Mouse (Mus musculus) liver, embryonic 14.5 days (tissue): ENCODE data around the gene Cyth2. TPM values are rescaled to one million over a fixed set of nuclear protein-coding genes. Genes with fewer than 3 reads are reported as not detected.

Source experiments
- ATAC-seq: fragments of 200-750 bp; cut with Nextera tagmentation; 2 replicates; pipeline ENCODE4 v1.8.0; 2017; ENCODE audit warnings: moderate number of reproducible peaks, mild to moderate bottlenecking, moderate library complexity; ENCODE audit not compliant: insufficient read depth
- DNase-seq, 3 experiments: peaks; one replicate each; pipeline ENCODE4 v3.0.0-alpha.2; 2012 to 2013; ENCODE audit warnings: low read depth in 3 of 3, low spot score in 3 of 3
- H3K27ac ChIP-seq: fragments of 300-500 bp; sonication (generic); 2 replicates; pipeline ENCODE4 v1.5.1; 2014; ENCODE audit warnings: moderate library complexity, mild to moderate bottlenecking, control low read depth, inconsistent platforms
- H3K27me3 ChIP-seq: fragments of 300-500 bp; sonication (generic); 2 replicates; pipeline ENCODE4 v1.6.1; 2014; ENCODE audit warnings: mild to moderate bottlenecking, low read length, moderate library complexity; ENCODE audit not compliant: control insufficient read depth, insufficient read depth
- H3K36me3 ChIP-seq: fragments of 300-500 bp; sonication (generic); replicated peaks from 2 replicates; pipeline ENCODE4 v1.6.1; 2014; ENCODE audit warnings: low read depth; ENCODE audit not compliant: control insufficient read depth, insufficient read depth
- H3K4me1 ChIP-seq, 2 experiments: fragments of 200-500 bp in 1 of 2; fragments of 300-500 bp in 1 of 2; sonication (generic) in 1 of 2; replicated peaks; 2 replicates each; pipeline ENCODE4 v1.6.1; 2012 to 2014; ENCODE audit warnings: antibody characterized with exemption in 1 of 2, inconsistent platforms in 1 of 2, low read length in 1 of 2; ENCODE audit not compliant: control insufficient read depth in 2 of 2, insufficient read depth in 2 of 2
- H3K4me2 ChIP-seq: fragments of 300-500 bp; sonication (generic); 2 replicates; pipeline ENCODE4 v1.6.1; 2014; ENCODE audit warnings: low read depth, mild to moderate bottlenecking, control low read depth, moderate library complexity
- H3K4me3 ChIP-seq, 2 experiments: fragments of 200-500 bp in 1 of 2; fragments of 300-500 bp in 1 of 2; sonication (generic) in 1 of 2; 2 replicates each; pipeline ENCODE4 v1.5.1; 2012 to 2014; ENCODE audit warnings: low read depth in 2 of 2, low read length in 2 of 2, mild to moderate bottlenecking in 2 of 2, control low read depth in 1 of 2, inconsistent platforms in 1 of 2, moderate library complexity in 1 of 2; ENCODE audit not compliant: insufficient read depth in 1 of 2
- H3K9ac ChIP-seq: fragments of 300-500 bp; sonication (generic); replicated peaks from 2 replicates; pipeline ENCODE4 v1.6.1; 2014; ENCODE audit warnings: mild to moderate bottlenecking, control low read depth, moderate library complexity
- H3K9me3 ChIP-seq: fragments of 300-500 bp; sonication (generic); 2 replicates; pipeline ENCODE4 v1.6.1; 2016; ENCODE audit warnings: low read length, mixed read lengths; ENCODE audit not compliant: control insufficient read depth
- CTCF ChIP-seq: IDR thresholded peaks from 2 replicates; pipeline ENCODE4 v1.5.1; 2016; ENCODE audit warnings: antibody characterized with exemption, low read depth, control low read depth
- EP300 ChIP-seq: IDR thresholded peaks from 2 replicates; pipeline ENCODE4 v1.6.1; 2016; ENCODE audit warnings: antibody characterized with exemption, low read depth
- WGBS: fragments of 180-500 bp; shearing (Covaris S2); extraction: QIAGEN DNeasy Blood & Tissue Kit; methylation state at CpG from one replicate; pipeline ENCODE4 v1.1.7; 2014; ENCODE audit not compliant: insufficient replicate concordance; 5-methylcytosine and 5-hydroxymethylcytosine counted together
- polyA plus RNA-seq, 2 experiments: library from polyadenylated mRNA; depleted of rRNA in 1 of 2; stranded (reverse) in 1 of 2; unstranded in 1 of 2; fragments of >200 nt; fragmentation: Nextera tagmentation in 1 of 2; extraction: Ambion mirVana in 1 of 2; gene quantifications; 2 replicates each; pipeline versions ENCODE4 v1.2.1 to v1.2.3; 2012 to 2014

Cyth2 gene
- polyA plus RNA-seq, 2 experiments = 19.4 to 23.0 TPM

GRCm38 (mm10) chr7:45814841-45815240 is 460 bp upstream of the Cyth2 start:
- ATAC-seq (no peak), DNase-seq (no peak)
- peak overlapping the region; percentile 32 to 93 for H3K4me3 ChIP-seq
- no peaks in the 10 kb centered on the region for H3K27me3 ChIP-seq
- no peaks in the 10 kb centered on the region for H3K9me3 ChIP-seq
- peaks cover 0 to 12% of the 10 kb centered on the region in 2 experiments; a peak in 3 of 4 replicates for H3K4me1 ChIP-seq
- no peak overlapping the region for H3K27ac ChIP-seq
- H3K36me3 ChIP-seq = peaks cover 27% of the 10 kb centered on the region
- TF ChIP-seq EP300 (no peak), CTCF (no peak)
- peak overlapping the region; percentile 70 for H3K4me2 ChIP-seq
- WGBS = 3% methylated on average over 5 of the region's 5 CpGs
- peak overlapping the region; percentile 34; the same call in 1 of the 2 replicates for H3K9ac ChIP-seq

GRCm38 (mm10) chr7:45812921-45813320 is 1.5 kb downstream of the Cyth2 start:
- DNase-seq = no peak
- H3K4me3 ChIP-seq = peak overlapping the region; percentile 93 to 97; a peak in 3 of 4 replicates
- no peak for TF ChIP-seq EP300
- no peak for TF ChIP-seq CTCF
- no peaks in the 10 kb centered on the region for H3K9me3 ChIP-seq
- 91% methylated on average over 8 of the region's 8 CpGs for whole genome bisulfite sequencing
- H3K4me2 ChIP-seq = peak overlapping the region; percentile 82
- no peaks in the 10 kb centered on the region for H3K27me3 ChIP-seq
- H3K36me3 ChIP-seq = peaks cover 44% of the 10 kb centered on the region
- H3K9ac ChIP-seq = 0 out of 2 replicates have a peak overlapping the region, but pooled peaks have one; percentile 1
- no peak overlapping the region for H3K27ac ChIP-seq
- peaks cover 0 to 12% of the 10 kb centered on the region in 2 experiments; a peak in 3 of 4 replicates for H3K4me1 ChIP-seq
- no peak for ATAC-seq

- no peak overlapping the region for H3K4me3 ChIP-seq
- H3K9ac ChIP-seq = no peak overlapping the region
- no peaks in the 10 kb centered on the region for H3K9me3 ChIP-seq
- peaks cover 54% of the 10 kb centered on the region for H3K36me3 ChIP-seq
- no peak for TF ChIP-seq CTCF
- TF ChIP-seq EP300 = no peak
- ATAC-seq (no peak), DNase-seq (no peak)
- 88% methylated on average over 14 of the region's 14 CpGs for WGBS
- no peaks in the 10 kb centered on the region for H3K27me3 ChIP-seq
- no peak overlapping the region for H3K4me2 ChIP-seq
- no peak overlapping the region for H3K27ac ChIP-seq
- 0 out of 4 replicates have a peak, but pooled peaks cover 0 to 5% of the 10 kb centered on the region in 2 experiments for H3K4me1 ChIP-seq
Measured at GRCm38 (mm10) chr7:45809276-45810075, 4.9 kb downstream of the Cyth2 start.

- Histone ChIP-seq H3K9me3 (no peaks in the 10 kb centered on the region), H3K27ac (no peak overlapping the region), H3K36me3 (peaks cover 54% of the 10 kb centered on the region), H3K4me1 (0 out of 4 replicates have a peak, but pooled peaks cover 0 to 4% of the 10 kb centered on the region in 2 experiments), H3K4me3 (no peak overlapping the region), H3K4me2 (no peak overlapping the region), H3K27me3 (no peaks in the 10 kb centered on the region), H3K9ac (no peak overlapping the region)
- TF ChIP-seq EP300 (no peak), CTCF (no peak)
- WGBS = 72% methylated on average over 11 of the region's 11 CpGs
- DNase-seq = no peak
- ATAC-seq = no peak
Measured at GRCm38 (mm10) chr7:45808471-45808870, 5.9 kb downstream of the Cyth2 start.

GRCm38 (mm10) chr7:45805941-45806340 is 8.4 kb downstream of the Cyth2 start:
- DNase-seq = no peak
- Histone ChIP-seq H3K4me3 (no peak overlapping the region), H3K9me3 (no peaks in the 10 kb centered on the region), H3K4me1 (peaks cover 0 to 3% of the 10 kb centered on the region in 2 experiments; a peak in 3 of 4 replicates), H3K36me3 (peaks cover 38% of the 10 kb centered on the region), H3K27me3 (no peaks in the 10 kb centered on the region), H3K9ac (no peak overlapping the region), H3K27ac (no peak overlapping the region), H3K4me2 (no peak overlapping the region)
- no peak for ATAC-seq
- WGBS = 64% methylated on average over 5 of the region's 5 CpGs
- TF ChIP-seq CTCF (no peak), EP300 (no peak)
